Mouse (Mus musculus): ENCODE measurements at regions not wholly inside any gene's neighbourhood (a gene's known extent, or its start where the extent isn't known, plus 50 kb on each side); places are given as distances from the start of the nearest gene placed in this dataset.

- no peak overlapping the region for H3K27ac ChIP-seq (ENCODE audit: low read length)
- no peak for ATAC-seq (ENCODE audit: insufficient number of reproducible peaks, insufficient read depth, low FRiP score, low read depth)
Measured at GRCm38 (mm10) chr1:41933777-41934176, 761.8 kb upstream of the Pou3f3 start.

GRCm38 (mm10) chr1:41935912-41936478 lies 759.6 kb upstream of the Pou3f3 start:
- 87% methylated on average over 7 of the region's 7 CpGs for WGBS

More at GRCm38 (mm10) chr1:41933777-41934176, 761.8 kb upstream of the Pou3f3 start:
- Histone ChIP-seq H3K9ac (replicated peaks; ENCODE audit: low read depth, low read length) (no peak overlapping the region), H3K4me1 (ENCODE audit: control insufficient read depth, insufficient read depth, low read length) (no peaks in the 10 kb centered on the region), H3K4me2 (replicated peaks; ENCODE audit: low read depth, low read length) (no peak overlapping the region), H3K27me3 (ENCODE audit: control insufficient read depth, insufficient read depth, low read length) (no peaks in the 10 kb centered on the region), H3K36me3 (ENCODE audit: control insufficient read depth, insufficient read depth, low read length) (no peaks in the 10 kb centered on the region), H3K9me3 (ENCODE audit: control insufficient read depth, low read depth, low read length) (no peaks in the 10 kb centered on the region), H3K4me3 (ENCODE audit: low read depth, low read length) (no peak overlapping the region)
- 38% methylated on average over 1 of the region's 1 CpGs for WGBS

GRCm38 (mm10) chr1:41960982-41961381 lies 734.6 kb upstream of the Pou3f3 start:
- Histone ChIP-seq H3K4me3 (ENCODE audit: low read depth, low read length) (no peak overlapping the region), H3K27ac (ENCODE audit: low read length) (no peak overlapping the region), H3K4me1 (ENCODE audit: control insufficient read depth, insufficient read depth, low read length) (no peaks in the 10 kb centered on the region), H3K27me3 (ENCODE audit: control insufficient read depth, insufficient read depth, low read length) (no peaks in the 10 kb centered on the region), H3K4me2 (replicated peaks; ENCODE audit: low read depth, low read length) (no peak overlapping the region), H3K36me3 (ENCODE audit: control insufficient read depth, insufficient read depth, low read length) (no peaks in the 10 kb centered on the region), H3K9ac (replicated peaks; ENCODE audit: low read depth, low read length) (no peak overlapping the region), H3K9me3 (ENCODE audit: control insufficient read depth, low read depth, low read length) (no peaks in the 10 kb centered on the region)
- WGBS = 72% methylated on average over 2 of the region's 2 CpGs
- ATAC-seq (ENCODE audit: insufficient number of reproducible peaks, insufficient read depth, low FRiP score, low read depth) = no peak

More at GRCm38 (mm10) chr1:41935912-41936478, 759.6 kb upstream of the Pou3f3 start:
- H3K27me3 ChIP-seq (ENCODE audit: control insufficient read depth, insufficient read depth, low read length) = no peaks in the 10 kb centered on the region
- H3K9me3 ChIP-seq (ENCODE audit: control insufficient read depth, low read depth, low read length) = no peaks in the 10 kb centered on the region
- H3K4me3 ChIP-seq (ENCODE audit: low read depth, low read length) = no peak overlapping the region
- H3K27ac ChIP-seq (ENCODE audit: low read length) = no peak overlapping the region
- no peaks in the 10 kb centered on the region for H3K4me1 ChIP-seq (ENCODE audit: control insufficient read depth, insufficient read depth, low read length)
- ATAC-seq (ENCODE audit: insufficient number of reproducible peaks, insufficient read depth, low FRiP score, low read depth) = no peak
- no peak overlapping the region for H3K4me2 ChIP-seq (replicated peaks; ENCODE audit: low read depth, low read length)
- no peaks in the 10 kb centered on the region for H3K36me3 ChIP-seq (ENCODE audit: control insufficient read depth, insufficient read depth, low read length)
- H3K9ac ChIP-seq (replicated peaks; ENCODE audit: low read depth, low read length) = no peak overlapping the region

GRCm38 (mm10) chr1:41981545-41981944 lies 714.0 kb upstream of the Pou3f3 start:
- ATAC-seq (ENCODE audit: insufficient number of reproducible peaks, insufficient read depth, low FRiP score, low read depth) = no peak
- H3K9me3 ChIP-seq (ENCODE audit: control insufficient read depth, low read depth, low read length) = no peaks in the 10 kb centered on the region
- no peak overlapping the region for H3K4me3 ChIP-seq (ENCODE audit: low read depth, low read length)
- no peaks in the 10 kb centered on the region for H3K4me1 ChIP-seq (ENCODE audit: control insufficient read depth, insufficient read depth, low read length)
- no peak overlapping the region for H3K27ac ChIP-seq (ENCODE audit: low read length)
- no peak overlapping the region for H3K9ac ChIP-seq (replicated peaks; ENCODE audit: low read depth, low read length)
- H3K36me3 ChIP-seq (ENCODE audit: control insufficient read depth, insufficient read depth, low read length) = no peaks in the 10 kb centered on the region
- no peak overlapping the region for H3K4me2 ChIP-seq (replicated peaks; ENCODE audit: low read depth, low read length)
- 87% methylated on average over 5 of the region's 5 CpGs for WGBS
- H3K27me3 ChIP-seq (ENCODE audit: control insufficient read depth, insufficient read depth, low read length) = no peaks in the 10 kb centered on the region

DNA sequence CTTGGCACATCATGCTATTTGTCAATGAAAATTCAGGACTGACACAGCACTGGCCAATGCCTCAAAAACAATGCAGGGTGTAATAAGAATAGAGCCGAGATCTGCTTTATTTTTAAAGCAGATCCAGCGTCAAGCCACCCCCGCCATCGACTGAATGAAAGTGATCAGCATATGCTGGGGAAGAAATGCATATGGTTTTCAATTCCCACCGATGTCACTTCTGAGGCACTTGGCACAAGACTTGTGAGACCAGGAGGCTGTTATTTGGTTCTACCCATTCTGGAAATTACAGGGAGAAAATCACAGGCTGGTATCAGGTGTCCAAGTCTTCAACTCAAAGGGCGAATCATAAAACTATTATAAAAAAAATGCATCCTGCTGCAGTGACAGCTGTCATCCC lies 689.3 kb upstream of the Pou3f3 start:
- H3K27me3 ChIP-seq (ENCODE audit: control insufficient read depth, insufficient read depth, low read length) = no peaks in the 10 kb centered on the region
- H3K27ac ChIP-seq (ENCODE audit: low read length) = no peak overlapping the region
- ATAC-seq (ENCODE audit: insufficient number of reproducible peaks, insufficient read depth, low FRiP score, low read depth) = no peak
- no peak overlapping the region for H3K4me3 ChIP-seq (ENCODE audit: low read depth, low read length)
- no peaks in the 10 kb centered on the region for H3K4me1 ChIP-seq (ENCODE audit: control insufficient read depth, insufficient read depth, low read length)
- H3K9ac ChIP-seq (replicated peaks; ENCODE audit: low read depth, low read length) = no peak overlapping the region
- no peaks in the 10 kb centered on the region for H3K9me3 ChIP-seq (ENCODE audit: control insufficient read depth, low read depth, low read length)
- no peaks in the 10 kb centered on the region for H3K36me3 ChIP-seq (ENCODE audit: control insufficient read depth, insufficient read depth, low read length)
- WGBS = 91% methylated on average over 6 of the region's 6 CpGs
- H3K4me2 ChIP-seq (replicated peaks; ENCODE audit: low read depth, low read length) = no peak overlapping the region

- H3K9me3 ChIP-seq (ENCODE audit: control insufficient read depth, low read depth, low read length) = no peaks in the 10 kb centered on the region
- no peak overlapping the region for H3K27ac ChIP-seq (ENCODE audit: low read length)
- H3K9ac ChIP-seq (replicated peaks; ENCODE audit: low read depth, low read length) = no peak overlapping the region
- H3K36me3 ChIP-seq (ENCODE audit: control insufficient read depth, insufficient read depth, low read length) = no peaks in the 10 kb centered on the region
- H3K4me1 ChIP-seq (ENCODE audit: control insufficient read depth, insufficient read depth, low read length) = no peaks in the 10 kb centered on the region
- H3K4me3 ChIP-seq (ENCODE audit: low read depth, low read length) = no peak overlapping the region
- no peak overlapping the region for H3K4me2 ChIP-seq (replicated peaks; ENCODE audit: low read depth, low read length)
- ATAC-seq (ENCODE audit: insufficient number of reproducible peaks, insufficient read depth, low FRiP score, low read depth) = no peak
- no peaks in the 10 kb centered on the region for H3K27me3 ChIP-seq (ENCODE audit: control insufficient read depth, insufficient read depth, low read length)
- WGBS = 93% methylated on average over 3 of the region's 3 CpGs
Measured at GRCm38 (mm10) chr1:42008046-42008445, 687.5 kb upstream of the Pou3f3 start.

DNA sequence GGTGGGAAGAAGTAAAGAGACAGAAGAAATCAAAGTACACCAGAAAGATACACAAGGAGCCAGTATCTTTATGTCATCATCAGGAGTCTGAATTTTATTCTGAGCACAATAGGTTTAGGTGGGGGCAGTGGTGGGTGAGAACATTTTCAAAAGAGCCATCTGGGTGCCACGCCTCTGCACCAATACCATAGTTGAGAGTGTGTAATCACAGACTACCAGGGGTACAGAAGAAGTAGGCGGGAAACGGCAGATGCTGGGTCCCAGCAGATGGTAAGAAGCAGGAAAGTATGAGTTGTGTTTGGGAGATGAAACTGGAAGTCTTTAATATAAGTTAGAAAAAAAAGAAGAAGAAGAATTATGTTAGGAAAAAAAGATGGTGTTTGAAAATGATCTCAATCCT lies 682.7 kb upstream of the Pou3f3 start:
- Histone ChIP-seq H3K4me1 (ENCODE audit: control insufficient read depth, insufficient read depth, low read length) (no peaks in the 10 kb centered on the region), H3K4me2 (replicated peaks; ENCODE audit: low read depth, low read length) (no peak overlapping the region), H3K36me3 (ENCODE audit: control insufficient read depth, insufficient read depth, low read length) (no peaks in the 10 kb centered on the region), H3K9me3 (ENCODE audit: control insufficient read depth, low read depth, low read length) (no peaks in the 10 kb centered on the region), H3K9ac (replicated peaks; ENCODE audit: low read depth, low read length) (no peak overlapping the region), H3K27me3 (ENCODE audit: control insufficient read depth, insufficient read depth, low read length) (no peaks in the 10 kb centered on the region), H3K27ac (ENCODE audit: low read length) (no peak overlapping the region), H3K4me3 (ENCODE audit: low read depth, low read length) (no peak overlapping the region)
- 89% methylated on average over 3 of the region's 3 CpGs for WGBS
- no peak for ATAC-seq (ENCODE audit: insufficient number of reproducible peaks, insufficient read depth, low FRiP score, low read depth)

- ATAC-seq (ENCODE audit: insufficient number of reproducible peaks, insufficient read depth, low FRiP score, low read depth) = no peak
- no peaks in the 10 kb centered on the region for H3K4me1 ChIP-seq (ENCODE audit: control insufficient read depth, insufficient read depth, low read length)
- WGBS = 67% methylated on average over 2 of the region's 2 CpGs
- no peak overlapping the region for H3K4me2 ChIP-seq (replicated peaks; ENCODE audit: low read depth, low read length)
- H3K4me3 ChIP-seq (ENCODE audit: low read depth, low read length) = no peak overlapping the region
- no peaks in the 10 kb centered on the region for H3K36me3 ChIP-seq (ENCODE audit: control insufficient read depth, insufficient read depth, low read length)
- no peak overlapping the region for H3K9ac ChIP-seq (replicated peaks; ENCODE audit: low read depth, low read length)
- no peaks in the 10 kb centered on the region for H3K27me3 ChIP-seq (ENCODE audit: control insufficient read depth, insufficient read depth, low read length)
- H3K9me3 ChIP-seq (ENCODE audit: control insufficient read depth, low read depth, low read length) = no peaks in the 10 kb centered on the region
- no peak overlapping the region for H3K27ac ChIP-seq (ENCODE audit: low read length)
Measured at GRCm38 (mm10) chr1:42018966-42019365, 676.6 kb upstream of the Pou3f3 start.

GRCm38 (mm10) chr1:42025781-42026180 lies 669.8 kb upstream of the Pou3f3 start:
- Histone ChIP-seq H3K27ac (ENCODE audit: low read length) (no peak overlapping the region), H3K9me3 (ENCODE audit: control insufficient read depth, low read depth, low read length) (no peaks in the 10 kb centered on the region), H3K4me1 (ENCODE audit: control insufficient read depth, insufficient read depth, low read length) (no peaks in the 10 kb centered on the region), H3K9ac (replicated peaks; ENCODE audit: low read depth, low read length) (no peak overlapping the region), H3K4me3 (ENCODE audit: low read depth, low read length) (no peak overlapping the region), H3K36me3 (ENCODE audit: control insufficient read depth, insufficient read depth, low read length) (no peaks in the 10 kb centered on the region), H3K4me2 (replicated peaks; ENCODE audit: low read depth, low read length) (no peak overlapping the region), H3K27me3 (ENCODE audit: control insufficient read depth, insufficient read depth, low read length) (no peaks in the 10 kb centered on the region)
- ATAC-seq (ENCODE audit: insufficient number of reproducible peaks, insufficient read depth, low FRiP score, low read depth) = no peak
- 86% methylated on average over 6 of the region's 6 CpGs for WGBS

All from stomach, embryonic 14.5 days (tissue).